Mouse (Mus musculus): ENCODE data around the gene Hcn1.

DNA sequence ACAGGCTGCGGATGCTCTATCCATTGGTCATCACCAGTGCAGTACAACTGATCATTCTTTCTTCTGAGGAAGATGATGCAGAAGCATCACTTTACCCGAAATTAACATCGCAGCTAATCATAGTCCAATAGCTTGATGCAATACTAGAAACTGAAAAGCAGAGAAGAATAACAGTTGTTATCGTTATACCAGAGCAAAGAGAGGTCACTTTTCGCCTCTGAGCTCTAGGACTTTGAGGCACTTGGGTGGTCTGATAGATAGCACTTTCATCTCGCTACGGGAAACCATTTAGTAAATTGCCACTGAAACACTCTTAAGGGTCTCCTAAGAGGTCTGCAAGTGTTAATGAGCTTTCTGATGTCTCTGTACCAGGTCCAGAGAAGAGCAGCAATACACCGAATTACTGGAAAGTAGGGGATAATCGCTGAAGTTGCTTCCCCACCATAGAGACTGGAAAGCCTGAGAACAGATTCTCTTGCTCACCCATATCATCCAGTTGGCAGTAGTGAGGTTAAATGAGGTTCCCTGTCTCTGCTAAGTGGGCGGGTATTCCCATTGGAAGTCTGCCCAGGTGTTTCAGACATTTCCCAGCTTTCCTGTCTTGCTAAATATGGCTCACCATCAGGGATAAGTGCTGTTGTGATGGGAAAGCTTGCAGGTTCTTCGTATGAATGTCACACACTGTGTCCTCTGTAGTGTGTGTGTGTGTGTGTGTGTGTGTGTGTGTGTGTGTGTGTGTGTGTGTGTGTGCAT, 105.0 kb downstream of the Hcn1 start:
- no peak for TF ChIP-seq CTCF (IDR thresholded peaks at IDR 0.05; ENCODE audit: extremely low read depth, insufficient read depth, insufficient read length, insufficient replicate concordance)
- no peak for TF ChIP-seq POLR2A (IDR thresholded peaks at IDR 0.05; ENCODE audit: low read depth, low read length)
